Mouse (Mus musculus) naive thymus-derived CD4-positive, alpha-beta T cell, adult 5 months (primary cell): ENCODE data around the gene Zfp142. TPM values are rescaled to one million over a fixed set of nuclear protein-coding genes. Genes with fewer than 3 reads are reported as not detected.

Experiments used
- polyA plus RNA-seq: library from polyadenylated mRNA; unstranded; fragments of 100-300 nt; shearing (Covaris generic); gene quantifications from one replicate; pipeline ENCODE4 v1.2.1, GENCODE M21; 2017

The Zfp142 gene
- polyA plus RNA-seq = 22.7 TPM

GRCm38 (mm10) chr1:74587773-74588445 lies at the start of gene Zfp142, which contains the start of gene Bcs1l:
Zfp142 (minus strand) TSS chr1:74588246.
Bcs1l (plus strand) TSS chr1:74588289.

GRCm38 (mm10) chr1:74601267-74601962 lies 13.4 kb upstream of the Zfp142 start, which contains the start of the genes Rnf25 and Stk36:
Rnf25 (minus strand) TSS chr1:74601397.
Stk36 (plus strand) TSS chr1:74601445.

GRCm38 (mm10) chr1:74544184-74544583 lies 43.9 kb downstream of the Zfp142 start, which contains the start of gene Usp37:
Usp37 (minus strand) TSS chr1:74544284.

GRCm38 (mm10) chr1:74542451-74542961 lies 45.5 kb downstream of the Zfp142 start, which contains the start of gene Plcd4:
Plcd4 (plus strand) TSS chr1:74542888.

Other genes starting within 250 kb of the Zfp142 start
- not detected for gene Catip, start 226.1 kb downstream of the Zfp142 start, polyA plus RNA-seq
- not detected for gene Slc11a1, start 213.1 kb downstream of the Zfp142 start, polyA plus RNA-seq
- gene Ctdsp1, start 196.7 kb downstream of the Zfp142 start, polyA plus RNA-seq = 5.5 TPM
- 0.61 TPM for gene Vil1, start 178.9 kb downstream of the Zfp142 start, polyA plus RNA-seq
- gene Cnot9, start 82.2 kb downstream of the Zfp142 start, polyA plus RNA-seq = 24.0 TPM
- 0.85 TPM for gene Plcd4, start 45.4 kb downstream of the Zfp142 start, polyA plus RNA-seq
- gene Usp37, start 44.0 kb downstream of the Zfp142 start, polyA plus RNA-seq = 18.6 TPM
- gene Bcs1l, start within 50 bp of the Zfp142 start, polyA plus RNA-seq = 6.6 TPM
- gene Rnf25, start 13.2 kb upstream of the Zfp142 start, polyA plus RNA-seq = 18.6 TPM
- gene Stk36, start 13.2 kb upstream of the Zfp142 start, polyA plus RNA-seq = not detected
- 48.8 TPM for gene Ttll4, start 73.5 kb upstream of the Zfp142 start, polyA plus RNA-seq
- not detected for gene Cyp27a1, start 125.3 kb upstream of the Zfp142 start, polyA plus RNA-seq
- not detected for gene Prkag3, start 161.0 kb upstream of the Zfp142 start, polyA plus RNA-seq
- not detected for gene Wnt6, start 183.6 kb upstream of the Zfp142 start, polyA plus RNA-seq
- not detected for gene Wnt10a, start 203.3 kb upstream of the Zfp142 start, polyA plus RNA-seq